Mouse (Mus musculus) kidney, postnatal 0 days (tissue): ENCODE data around the gene Cpsf6. TPM values are rescaled to one million over a fixed set of nuclear protein-coding genes. Genes with fewer than 3 reads are reported as not detected.
"Not testable (repeated sequence)": the region's sequence is repeated elsewhere in the genome, so short reads cannot be mapped to it uniquely, and the experiment has no call there.

Experiments
- ATAC-seq: fragments of 200-750 bp; cut with Nextera tagmentation; replicated peaks from 2 replicates; pipeline ENCODE4 v1.8.0; 2017; ENCODE audit warnings: low read depth, moderate number of reproducible peaks, moderate TSS enrichment, moderate library complexity; ENCODE audit not compliant: low FRiP score
- DNase-seq: peaks from one replicate; pipeline ENCODE4 v3.0.0-alpha.2; 2016; ENCODE audit warnings: low spot score
- H3K27ac ChIP-seq: fragments of 300-500 bp; sonication (generic); 2 replicates; pipeline ENCODE4 v1.5.1; 2014; ENCODE audit warnings: mild to moderate bottlenecking
- H3K27me3 ChIP-seq: fragments of 300-500 bp; sonication (generic); 2 replicates; pipeline ENCODE4 v1.6.1; 2014; ENCODE audit warnings: low read length, mixed read lengths; ENCODE audit not compliant: insufficient read depth
- H3K36me3 ChIP-seq: fragments of 300-500 bp; sonication (generic); 2 replicates; pipeline ENCODE4 v1.6.1; 2014; ENCODE audit warnings: low read length, mixed read lengths; ENCODE audit not compliant: insufficient read depth
- H3K4me1 ChIP-seq: fragments of 300-500 bp; sonication (generic); replicated peaks from 2 replicates; pipeline ENCODE4 v1.6.1; 2014; ENCODE audit warnings: antibody characterized with exemption, low read length, mixed read lengths; ENCODE audit not compliant: insufficient read depth
- H3K4me2 ChIP-seq: fragments of 300-500 bp; sonication (generic); 2 replicates; pipeline ENCODE4 v1.6.1; 2014; ENCODE audit warnings: mild to moderate bottlenecking, low read length, moderate library complexity, mixed read lengths
- H3K4me3 ChIP-seq: fragments of 300-500 bp; sonication (generic); replicated peaks from 2 replicates; pipeline ENCODE4 v1.5.1; 2014; ENCODE audit warnings: low read depth, low read length
- H3K9ac ChIP-seq: fragments of 300-500 bp; sonication (generic); 2 replicates; pipeline ENCODE4 v1.6.1; 2014; ENCODE audit warnings: low read depth, low read length
- H3K9me3 ChIP-seq: fragments of 300-500 bp; sonication (generic); replicated peaks from 2 replicates; pipeline ENCODE4 v1.6.1; 2016; ENCODE audit warnings: low read length, inconsistent platforms, mixed read lengths
- CTCF ChIP-seq: IDR thresholded peaks from 2 replicates; pipeline ENCODE4 v1.5.1; 2016; ENCODE audit warnings: antibody characterized with exemption, low read depth, mild to moderate bottlenecking, moderate library complexity
- WGBS: fragments of 180-500 bp; shearing (Covaris S2); extraction: QIAGEN DNeasy Blood & Tissue Kit; methylation state at CpG from one replicate; pipeline ENCODE4 v1.1.7; 2014; 5-methylcytosine and 5-hydroxymethylcytosine counted together
- polyA plus RNA-seq: library from polyadenylated mRNA; unstranded; fragments of >200 nt; fragmentation: Nextera tagmentation; extraction: Ambion mirVana; gene quantifications from 2 replicates; pipeline ENCODE4 v1.2.1, GENCODE M21; 2015

The Cpsf6 gene
- polyA plus RNA-seq, 1 experiment from 2014 or later: 111 TPM

GRCm38 (mm10) chr10:117391801-117392200 is 12.0 kb upstream of the Cpsf6 start:
- ATAC-seq (no peak), DNase-seq (no peak)
- Histone ChIP-seq H3K27ac (no peak overlapping the region), H3K4me3 (no peak overlapping the region), H3K4me1 (no peaks in the 10 kb centered on the region), H3K9ac (no peak overlapping the region), H3K4me2 (no peak overlapping the region), H3K9me3 (no peaks in the 10 kb centered on the region), H3K27me3 (no peaks in the 10 kb centered on the region), H3K36me3 (no peaks in the 10 kb centered on the region)
- TF ChIP-seq CTCF: no peak
- WGBS: 91% methylated on average over 2 of the region's 2 CpGs

- Histone ChIP-seq H3K9ac (no peak overlapping the region), H3K27me3 (no peaks in the 10 kb centered on the region), H3K4me3 (no peak overlapping the region), H3K27ac (no peak overlapping the region), H3K4me1 (no peaks in the 10 kb centered on the region), H3K36me3 (no peaks in the 10 kb centered on the region), H3K9me3 (no peaks in the 10 kb centered on the region), H3K4me2 (no peak overlapping the region)
- 34% methylated on average over 5 of the region's 5 CpGs for WGBS
- no peak for DNase-seq
- TF ChIP-seq CTCF: no peak
- no peak for ATAC-seq
Observed at GRCm38 (mm10) chr10:117391057-117391456, 11.2 kb upstream of the Cpsf6 start.

- no peak overlapping the region for H3K27ac ChIP-seq
- H3K4me1 ChIP-seq: no peaks in the 10 kb centered on the region
- DNase-seq (no peak), ATAC-seq (no peak)
- WGBS: 54% methylated on average over 31 of the region's 31 CpGs
- H3K4me3 ChIP-seq: no peak overlapping the region
- H3K9me3 ChIP-seq: no peaks in the 10 kb centered on the region
- no peaks in the 10 kb centered on the region for H3K36me3 ChIP-seq
- H3K9ac ChIP-seq: no peak overlapping the region
- H3K4me2 ChIP-seq: no peak overlapping the region
- TF ChIP-seq CTCF: no peak
- H3K27me3 ChIP-seq: no peaks in the 10 kb centered on the region
Observed at GRCm38 (mm10) chr10:117389904-117390875, 10.4 kb upstream of the Cpsf6 start.

- DNase-seq (no peak), ATAC-seq (no peak)
- no peaks in the 10 kb centered on the region for H3K27me3 ChIP-seq
- H3K4me2 ChIP-seq: no peak overlapping the region
- H3K4me1 ChIP-seq: no peaks in the 10 kb centered on the region
- TF ChIP-seq CTCF: no peak
- H3K9me3 ChIP-seq: no peaks in the 10 kb centered on the region
- no peak overlapping the region for H3K4me3 ChIP-seq
- 91% methylated on average over 1 of the region's 1 CpGs for WGBS
- H3K27ac ChIP-seq: no peak overlapping the region
- H3K36me3 ChIP-seq: no peaks in the 10 kb centered on the region
- H3K9ac ChIP-seq: no peak overlapping the region
Observed at GRCm38 (mm10) chr10:117389371-117389740, 9.5 kb upstream of the Cpsf6 start.

- Histone ChIP-seq H3K27me3 (no peaks in the 10 kb centered on the region), H3K9ac (no peak overlapping the region), H3K9me3 (no peaks in the 10 kb centered on the region), H3K27ac (no peak overlapping the region), H3K4me2 (no peak overlapping the region), H3K36me3 (no peaks in the 10 kb centered on the region), H3K4me3 (no peak overlapping the region), H3K4me1 (no peaks in the 10 kb centered on the region)
- TF ChIP-seq CTCF: no peak
- no peak for ATAC-seq
- 61% methylated on average over 2 of the region's 2 CpGs for WGBS
- no peak for DNase-seq
Observed at GRCm38 (mm10) chr10:117388637-117389370, 9.0 kb upstream of the Cpsf6 start.

GRCm38 (mm10) chr10:117387961-117388636 is 8.3 kb upstream of the Cpsf6 start:
- not testable (repeated sequence) for H3K4me3 ChIP-seq, ATAC-seq
- 34% methylated on average over 3 of the region's 3 CpGs for WGBS

More at GRCm38 (mm10) chr10:117387961-117388636, 8.3 kb upstream of the Cpsf6 start:
- H3K36me3 ChIP-seq, H3K4me2 ChIP-seq, H3K27ac ChIP-seq, H3K4me1 ChIP-seq, H3K27me3 ChIP-seq, DNase-seq, H3K9ac ChIP-seq, H3K9me3 ChIP-seq: not testable (repeated sequence)
